Mouse (Mus musculus) neural tube, embryonic 15.5 days (tissue): ENCODE measurements around the gene Meiob. TPM values are rescaled to one million over a fixed set of nuclear protein-coding genes. Genes with fewer than 3 reads are reported as not detected.

Source experiments
- ATAC-seq: fragments of 200-750 bp; cut with Nextera tagmentation; 2 replicates; pipeline ENCODE4 v1.8.0; 2017; ENCODE audit warnings: mild to moderate bottlenecking, moderate TSS enrichment, moderate library complexity; ENCODE audit not compliant: low FRiP score
- H3K27ac ChIP-seq: fragments of 300-500 bp; sonication (generic); replicated peaks from 2 replicates; pipeline ENCODE4 v1.5.1; 2015; ENCODE audit warnings: mild to moderate bottlenecking, inconsistent platforms
- H3K27me3 ChIP-seq: fragments of 300-500 bp; sonication (generic); replicated peaks from 2 replicates; pipeline ENCODE4 v1.6.1; 2015; ENCODE audit warnings: inconsistent platforms
- H3K36me3 ChIP-seq: fragments of 300-500 bp; sonication (generic); 2 replicates; pipeline ENCODE4 v1.6.1; 2015; ENCODE audit warnings: inconsistent platforms
- H3K4me1 ChIP-seq: fragments of 300-500 bp; sonication (generic); 2 replicates; pipeline ENCODE4 v1.6.1; 2015; ENCODE audit warnings: inconsistent platforms
- H3K4me2 ChIP-seq: fragments of 300-500 bp; sonication (generic); 2 replicates; pipeline ENCODE4 v1.6.1; 2015; ENCODE audit warnings: inconsistent platforms, mild to moderate bottlenecking, moderate library complexity
- H3K4me3 ChIP-seq: fragments of 300-500 bp; sonication (generic); replicated peaks from 2 replicates; pipeline ENCODE4 v1.5.1; 2015; ENCODE audit warnings: mild to moderate bottlenecking, inconsistent platforms
- H3K9ac ChIP-seq: fragments of 300-500 bp; sonication (generic); replicated peaks from 2 replicates; pipeline ENCODE4 v1.6.1; 2015; ENCODE audit warnings: mild to moderate bottlenecking, inconsistent platforms
- H3K9me3 ChIP-seq: fragments of 300-500 bp; sonication (generic); replicated peaks from 2 replicates; pipeline ENCODE4 v1.6.1; 2016; ENCODE audit warnings: inconsistent platforms
- WGBS: fragments of 180-500 bp; shearing (Covaris S2); methylation state at CpG from one replicate; pipeline ENCODE4 v1.1.7; 2015; ENCODE audit warnings: mixed read lengths; 5-methylcytosine and 5-hydroxymethylcytosine counted together
- polyA plus RNA-seq: library from polyadenylated mRNA; unstranded; fragments of >200 nt; fragmentation: Nextera tagmentation; extraction: Ambion mirVana; gene quantifications from 2 replicates; pipeline ENCODE4 v1.2.1, GENCODE M21; 2015

Gene Meiob
- polyA plus RNA-seq, 1 experiment from 2014 or later = not detected

- Histone ChIP-seq H3K27ac (no peak overlapping the region), H3K4me3 (no peak overlapping the region), H3K4me1 (peaks cover 12% of the 10 kb centered on the region), H3K27me3 (no peaks in the 10 kb centered on the region; the same call in 1 of the 2 replicates), H3K9me3 (no peaks in the 10 kb centered on the region), H3K9ac (no peak overlapping the region), H3K36me3 (peaks cover 59% of the 10 kb centered on the region), H3K4me2 (no peak overlapping the region)
- WGBS = 76% methylated on average over 3 of the region's 3 CpGs
- ATAC-seq = no peak
Measured at GRCm38 (mm10) chr17:24855838-24856464, 51.9 kb downstream of the Meiob start.

- Histone ChIP-seq H3K4me2 (no peak overlapping the region), H3K9ac (no peak overlapping the region), H3K9me3 (no peaks in the 10 kb centered on the region), H3K4me1 (peaks cover 5% of the 10 kb centered on the region), H3K4me3 (no peak overlapping the region), H3K27me3 (no peaks in the 10 kb centered on the region; the same call in 1 of the 2 replicates), H3K27ac (no peak overlapping the region), H3K36me3 (peaks cover 65% of the 10 kb centered on the region)
- 93% methylated on average over 13 of the region's 13 CpGs for WGBS
- no peak for ATAC-seq
Measured at GRCm38 (mm10) chr17:24856589-24856988, 52.5 kb downstream of the Meiob start.

- H3K9me3 ChIP-seq = no peaks in the 10 kb centered on the region
- peaks cover 75% of the 10 kb centered on the region for H3K36me3 ChIP-seq
- H3K4me3 ChIP-seq = no peak overlapping the region
- no peak overlapping the region for H3K4me2 ChIP-seq
- WGBS = 91% methylated on average over 8 of the region's 8 CpGs
- no peak overlapping the region for H3K27ac ChIP-seq
- ATAC-seq = no peak
- H3K27me3 ChIP-seq = no peaks in the 10 kb centered on the region
- no peak overlapping the region for H3K9ac ChIP-seq
- no peaks in the 10 kb centered on the region for H3K4me1 ChIP-seq
Measured at GRCm38 (mm10) chr17:24857831-24858470, 53.9 kb downstream of the Meiob start.

GRCm38 (mm10) chr17:24858967-24859366 is 54.9 kb downstream of the Meiob start:
- H3K27me3 ChIP-seq = no peaks in the 10 kb centered on the region
- ATAC-seq = no peak
- H3K4me3 ChIP-seq = no peak overlapping the region
- H3K9me3 ChIP-seq = no peaks in the 10 kb centered on the region
- no peak overlapping the region for H3K9ac ChIP-seq
- H3K27ac ChIP-seq = no peak overlapping the region
- 89% methylated on average over 6 of the region's 6 CpGs for WGBS
- H3K4me2 ChIP-seq = no peak overlapping the region
- peaks cover 74% of the 10 kb centered on the region for H3K36me3 ChIP-seq
- no peaks in the 10 kb centered on the region for H3K4me1 ChIP-seq

- 92% methylated on average over 8 of the region's 8 CpGs for WGBS
- no peak overlapping the region for H3K27ac ChIP-seq
- no peaks in the 10 kb centered on the region for H3K4me1 ChIP-seq
Measured at GRCm38 (mm10) chr17:24860076-24860475, 56.0 kb downstream of the Meiob start.

GRCm38 (mm10) chr17:24861785-24862184 is 57.7 kb downstream of the Meiob start:
- no peak overlapping the region for H3K9ac ChIP-seq
- no peaks in the 10 kb centered on the region for H3K4me1 ChIP-seq
- no peak for ATAC-seq
- H3K4me3 ChIP-seq = no peak overlapping the region
- peaks cover 83% of the 10 kb centered on the region for H3K36me3 ChIP-seq
- H3K27me3 ChIP-seq = no peaks in the 10 kb centered on the region
- no peak overlapping the region for H3K27ac ChIP-seq
- no peaks in the 10 kb centered on the region for H3K9me3 ChIP-seq
- H3K4me2 ChIP-seq = no peak overlapping the region
- whole genome bisulfite sequencing = 96% methylated on average over 3 of the region's 3 CpGs

More at GRCm38 (mm10) chr17:24860076-24860475, 56.0 kb downstream of the Meiob start:
- Histone ChIP-seq H3K9me3 (no peaks in the 10 kb centered on the region), H3K27me3 (no peaks in the 10 kb centered on the region), H3K36me3 (peaks cover 83% of the 10 kb centered on the region), H3K4me3 (no peak overlapping the region), H3K4me2 (no peak overlapping the region), H3K9ac (no peak overlapping the region)
- no peak for ATAC-seq

GRCm38 (mm10) chr17:24865776-24866175 is 61.7 kb downstream of the Meiob start, which contains the start of gene Igfals:
Gene Igfals (plus strand): TSS chr17:24865997.
- WGBS = 90% methylated on average over 8 of the region's 8 CpGs
- peaks cover 52% of the 10 kb centered on the region for H3K36me3 ChIP-seq
- no peak for ATAC-seq

GRCm38 (mm10) chr17:24867914-24868313 is 63.8 kb downstream of the Meiob start:
- Histone ChIP-seq H3K27ac (no peak overlapping the region), H3K9me3 (no peaks in the 10 kb centered on the region), H3K36me3 (peaks cover 34% of the 10 kb centered on the region), H3K4me2 (no peak overlapping the region), H3K27me3 (no peaks in the 10 kb centered on the region), H3K9ac (no peak overlapping the region), H3K4me1 (no peaks in the 10 kb centered on the region), H3K4me3 (no peak overlapping the region)
- no peak for ATAC-seq
- WGBS = 95% methylated on average over 10 of the region's 10 CpGs

More at GRCm38 (mm10) chr17:24865776-24866175, 61.7 kb downstream of the Meiob start, which contains the start of gene Igfals:
- H3K9me3 ChIP-seq = no peaks in the 10 kb centered on the region
- no peak within 1 kb of the TSS for H3K4me2 ChIP-seq
- H3K4me3 ChIP-seq = no peak within 1 kb of the TSS
- no peak within 1 kb of the TSS for H3K27ac ChIP-seq
- no peaks in the 10 kb centered on the region for H3K4me1 ChIP-seq
- H3K9ac ChIP-seq = no peak within 1 kb of the TSS
- no peaks in the 10 kb centered on the region for H3K27me3 ChIP-seq

GRCm38 (mm10) chr17:24873695-24874404 is 69.8 kb downstream of the Meiob start:
- Histone ChIP-seq H3K27ac (no peak overlapping the region), H3K36me3 (no peaks in the 10 kb centered on the region), H3K9ac (no peak overlapping the region), H3K4me2 (no peak overlapping the region), H3K4me1 (no peaks in the 10 kb centered on the region), H3K27me3 (no peaks in the 10 kb centered on the region), H3K4me3 (no peak overlapping the region), H3K9me3 (no peaks in the 10 kb centered on the region)
- ATAC-seq = no peak
- 46% methylated on average over 4 of the region's 4 CpGs for WGBS

- no peak for ATAC-seq
- H3K4me2 ChIP-seq = no peak overlapping the region
- no peaks in the 10 kb centered on the region for H3K27me3 ChIP-seq
- no peak overlapping the region for H3K27ac ChIP-seq
- no peak overlapping the region for H3K4me3 ChIP-seq
- no peaks in the 10 kb centered on the region for H3K36me3 ChIP-seq
- no peaks in the 10 kb centered on the region for H3K9me3 ChIP-seq
- H3K9ac ChIP-seq = no peak overlapping the region
- 53% methylated on average over 1 of the region's 1 CpGs for WGBS
- H3K4me1 ChIP-seq = no peaks in the 10 kb centered on the region
Measured at GRCm38 (mm10) chr17:24874405-24874745, 70.3 kb downstream of the Meiob start.

- no peak overlapping the region for H3K27ac ChIP-seq
- no peaks in the 10 kb centered on the region for H3K4me1 ChIP-seq
- WGBS = 86% methylated on average over 8 of the region's 8 CpGs
- H3K36me3 ChIP-seq = no peaks in the 10 kb centered on the region
- H3K9me3 ChIP-seq = no peaks in the 10 kb centered on the region
- no peak for ATAC-seq
- no peak overlapping the region for H3K4me3 ChIP-seq
- no peak overlapping the region for H3K4me2 ChIP-seq
- no peaks in the 10 kb centered on the region for H3K27me3 ChIP-seq
- H3K9ac ChIP-seq = no peak overlapping the region
Measured at GRCm38 (mm10) chr17:24874989-24875388, 70.9 kb downstream of the Meiob start.
